Mouse (Mus musculus): ENCODE measurements around the gene Rufy1.
A peak's percentile ranks its signal among the peaks of the same experiment; 100 is the strongest.

Gene Rufy1

GRCm38 (mm10) chr11:50426056-50426455 is 4.9 kb downstream of the Rufy1 start:
- DNase-seq (ENCODE audit: low spot score) = no peak

- DNase-seq (ENCODE audit: low spot score) = peak; percentile 75
These were observed 8.8 kb downstream of the Rufy1 start for GRCm38 (mm10) chr11:50421934-50422780.

- DNase-seq (ENCODE audit: low spot score) = no peak
These were observed 9.5 kb downstream of the Rufy1 start for GRCm38 (mm10) chr11:50421461-50421860.

DNA sequence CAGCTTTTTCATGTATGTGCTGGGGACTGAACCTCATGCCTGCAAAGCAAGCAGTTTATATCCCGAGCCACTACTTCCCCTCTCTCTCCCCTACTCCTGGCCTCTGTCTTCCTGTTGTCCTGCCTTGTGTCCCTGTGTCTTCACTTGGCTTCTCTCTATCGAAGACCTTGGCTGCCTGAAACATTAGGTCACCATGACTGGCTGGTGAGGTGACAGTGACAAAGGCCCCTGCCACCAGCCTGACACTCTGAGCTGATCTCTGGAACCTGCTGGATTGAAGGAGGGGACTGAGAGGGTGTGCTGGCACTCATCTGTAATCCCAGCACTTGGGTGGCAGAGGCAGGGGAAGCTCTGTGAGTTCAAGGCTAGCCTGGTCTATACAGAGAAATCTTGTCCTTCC is 13.1 kb downstream of the Rufy1 start:
- no peak for DNase-seq (ENCODE audit: low spot score)

GRCm38 (mm10) chr11:50415563-50416241 is 15.2 kb downstream of the Rufy1 start:
- no peak for DNase-seq (ENCODE audit: low spot score)

DNA sequence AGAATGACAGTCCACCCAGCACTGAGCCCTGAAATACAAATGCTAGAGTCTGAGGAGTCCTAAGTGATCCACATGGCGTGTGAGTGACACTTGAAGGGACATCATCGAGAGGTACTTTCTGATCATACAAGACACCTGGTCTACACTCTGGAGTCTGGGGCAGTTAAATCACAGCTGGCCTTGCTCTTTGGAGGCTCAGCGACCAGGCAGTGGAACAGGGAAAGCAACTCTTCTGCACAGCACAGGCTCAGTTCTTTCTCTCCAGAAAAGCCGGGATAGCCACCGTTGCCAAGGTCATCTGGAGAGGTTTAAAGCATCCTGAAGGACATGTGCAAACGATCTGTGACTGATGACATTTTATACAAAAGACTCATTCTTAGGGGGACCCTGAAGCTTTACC is 23.7 kb downstream of the Rufy1 start:
- no peak for DNase-seq (ENCODE audit: low spot score)

- DNase-seq (ENCODE audit: low spot score) = peak; percentile 78
These were observed 27.4 kb downstream of the Rufy1 start for GRCm38 (mm10) chr11:50403367-50404014.

GRCm38 (mm10) chr11:50402481-50402880 is 28.4 kb downstream of the Rufy1 start:
- DNase-seq (ENCODE audit: low spot score) = no peak

- peak; percentile 39 for DNase-seq (ENCODE audit: low spot score)
These were observed 32.1 kb downstream of the Rufy1 start for GRCm38 (mm10) chr11:50398803-50399202.

DNA sequence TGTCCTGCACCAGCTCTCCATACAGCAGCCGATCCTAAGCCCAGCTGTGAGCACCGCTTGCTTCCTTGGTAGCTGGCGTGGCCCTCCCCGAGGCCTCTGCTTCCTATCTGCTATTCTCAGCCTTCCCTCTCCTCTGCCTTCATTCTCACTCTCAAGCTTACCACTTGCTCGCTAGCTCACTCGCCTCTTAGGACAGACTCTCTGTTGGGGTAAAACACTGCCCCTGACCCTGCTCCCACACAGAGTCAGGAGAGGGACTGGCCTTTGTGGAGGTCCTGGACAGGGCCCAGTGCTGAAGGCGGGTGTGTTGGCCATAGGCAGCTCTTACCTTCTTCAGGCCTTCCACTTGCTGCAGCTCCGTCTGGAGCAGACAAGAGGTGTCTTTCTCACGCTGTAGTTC is 33.6 kb downstream of the Rufy1 start:
- peak; percentile 36 for DNase-seq (ENCODE audit: low spot score)

- peak; percentile 31 for DNase-seq (ENCODE audit: low spot score)
These were observed 34.1 kb downstream of the Rufy1 start for GRCm38 (mm10) chr11:50396766-50397307.

DNA sequence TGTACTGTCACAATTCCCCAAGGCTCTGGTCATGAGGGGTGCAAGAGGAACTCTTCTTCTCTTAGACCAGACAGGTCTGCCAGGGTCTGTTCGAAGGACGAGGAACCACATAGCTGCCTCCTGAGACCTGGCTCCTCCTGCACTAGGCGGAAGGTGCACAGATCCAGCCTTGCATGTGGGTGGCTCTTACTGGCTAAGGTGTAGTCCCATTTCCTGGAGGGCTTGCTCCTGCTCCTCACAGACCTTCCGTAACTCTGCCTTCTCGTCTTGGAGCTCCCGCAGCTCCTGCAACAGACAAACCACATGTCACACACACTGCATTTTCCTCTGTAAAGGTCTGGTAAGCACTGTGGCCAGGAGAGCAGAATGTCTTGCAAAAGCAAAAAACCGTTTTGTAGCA is 36.2 kb downstream of the Rufy1 start:
- DNase-seq (ENCODE audit: low spot score) = peak; percentile 33

- DNase-seq (ENCODE audit: low spot score) = no peak
These were observed 37.6 kb downstream of the Rufy1 start for GRCm38 (mm10) chr11:50393306-50393705.

GRCm38 (mm10) chr11:50391272-50391960 is 39.5 kb downstream of the Rufy1 start:
- peak; percentile 29 for DNase-seq (ENCODE audit: low spot score)

DNA sequence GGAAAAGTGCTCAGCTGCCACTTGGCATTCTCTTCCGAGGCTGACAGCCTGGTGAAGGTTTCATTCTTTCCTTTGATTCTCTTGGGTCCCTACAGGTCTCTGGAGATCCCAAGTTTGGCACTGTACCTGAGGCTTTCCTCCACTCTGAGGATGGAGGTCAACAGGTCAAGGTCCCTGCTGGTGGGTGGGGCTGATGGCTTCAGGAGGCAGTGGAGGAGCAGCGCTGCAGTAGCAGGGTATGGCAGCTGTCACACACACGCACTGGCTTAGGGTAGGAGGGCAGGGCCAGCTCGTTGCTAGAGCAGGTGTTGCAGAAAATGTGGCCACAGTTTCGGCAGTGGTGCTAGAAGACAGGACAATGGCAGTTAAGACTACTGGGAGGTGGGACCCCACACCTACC is 41.3 kb downstream of the Rufy1 start:
- peak; percentile 53 for DNase-seq (ENCODE audit: low spot score)

DNA sequence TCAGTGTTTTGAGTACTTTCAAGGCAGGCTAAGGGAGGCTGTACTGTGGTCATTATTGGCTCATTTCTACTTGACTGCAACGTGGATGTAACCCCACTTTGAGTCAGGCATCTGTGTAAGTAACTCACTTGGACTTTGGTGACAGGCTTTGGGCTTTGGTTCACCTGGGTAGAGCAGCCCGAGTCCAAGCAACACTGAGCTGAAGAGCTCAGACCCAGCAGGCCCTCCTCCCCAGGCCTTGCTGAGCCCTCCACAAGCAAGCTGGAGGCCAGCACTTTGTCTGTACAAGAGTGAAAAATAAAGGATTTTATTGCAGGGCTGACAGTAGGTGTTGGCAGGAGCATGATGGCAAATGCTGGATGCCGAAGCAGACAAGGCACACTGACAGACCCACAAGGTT is 41.9 kb downstream of the Rufy1 start:
- DNase-seq (ENCODE audit: low spot score) = peak; percentile 27

- peak; percentile 33 for DNase-seq (ENCODE audit: low spot score)
These were observed 42.6 kb downstream of the Rufy1 start for GRCm38 (mm10) chr11:50388217-50388929.

DNA sequence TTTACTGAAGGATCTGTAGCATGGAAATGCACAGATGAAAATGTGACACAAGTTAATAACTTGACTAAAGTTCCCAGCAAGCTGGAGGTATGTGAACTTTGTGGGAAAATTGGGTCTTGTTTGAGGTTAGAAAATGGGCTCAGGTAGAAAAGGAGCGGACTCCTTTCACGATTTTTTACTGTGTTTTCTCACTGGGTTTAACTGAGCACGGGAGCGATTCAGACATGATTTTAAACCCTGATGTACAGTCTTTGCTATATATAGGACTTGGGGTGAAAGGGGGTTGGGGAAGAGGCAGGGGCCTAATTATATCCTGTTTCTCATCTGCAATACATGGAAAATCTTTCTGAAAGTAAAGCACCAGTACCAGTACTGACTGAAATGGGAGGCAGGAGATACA is 43.2 kb downstream of the Rufy1 start:
- DNase-seq (ENCODE audit: low spot score) = no peak

GRCm38 (mm10) chr11:50387167-50387679 is 43.7 kb downstream of the Rufy1 start:
- no peak for DNase-seq (ENCODE audit: low spot score)

DNA sequence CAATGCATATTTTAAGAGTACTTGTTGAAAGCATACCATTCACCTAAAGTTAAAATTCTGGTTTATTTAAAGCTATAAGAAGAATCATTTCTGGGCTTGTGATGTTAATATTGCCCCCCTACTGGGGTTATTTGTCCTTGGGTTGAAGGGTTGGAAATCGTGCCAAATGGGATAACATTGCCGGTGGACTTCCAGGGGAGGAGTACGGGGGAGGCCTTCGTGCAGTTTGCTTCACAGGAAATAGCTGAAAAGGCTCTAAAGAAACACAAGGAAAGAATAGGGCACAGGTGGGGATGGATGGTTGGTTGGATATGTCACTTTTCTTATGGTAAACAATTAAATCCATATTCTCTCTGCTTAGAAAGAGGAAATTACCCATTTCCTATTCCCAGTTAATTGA is 49.6 kb downstream of the Rufy1 start:
- no peak for DNase-seq (ENCODE audit: low spot score)
